Mouse (Mus musculus): ENCODE results near the gene Rsph3a. TPM values are rescaled to one million over a fixed set of nuclear protein-coding genes. Genes with fewer than 3 reads are reported as not detected.
"Not testable (repeated sequence)": the region's sequence is repeated elsewhere in the genome, so short reads cannot be mapped to it uniquely, and the experiment has no call there.

Rsph3a gene
- polyA plus RNA-seq, 1 experiment from 2014 or later, result 79.0 TPM

DNA sequence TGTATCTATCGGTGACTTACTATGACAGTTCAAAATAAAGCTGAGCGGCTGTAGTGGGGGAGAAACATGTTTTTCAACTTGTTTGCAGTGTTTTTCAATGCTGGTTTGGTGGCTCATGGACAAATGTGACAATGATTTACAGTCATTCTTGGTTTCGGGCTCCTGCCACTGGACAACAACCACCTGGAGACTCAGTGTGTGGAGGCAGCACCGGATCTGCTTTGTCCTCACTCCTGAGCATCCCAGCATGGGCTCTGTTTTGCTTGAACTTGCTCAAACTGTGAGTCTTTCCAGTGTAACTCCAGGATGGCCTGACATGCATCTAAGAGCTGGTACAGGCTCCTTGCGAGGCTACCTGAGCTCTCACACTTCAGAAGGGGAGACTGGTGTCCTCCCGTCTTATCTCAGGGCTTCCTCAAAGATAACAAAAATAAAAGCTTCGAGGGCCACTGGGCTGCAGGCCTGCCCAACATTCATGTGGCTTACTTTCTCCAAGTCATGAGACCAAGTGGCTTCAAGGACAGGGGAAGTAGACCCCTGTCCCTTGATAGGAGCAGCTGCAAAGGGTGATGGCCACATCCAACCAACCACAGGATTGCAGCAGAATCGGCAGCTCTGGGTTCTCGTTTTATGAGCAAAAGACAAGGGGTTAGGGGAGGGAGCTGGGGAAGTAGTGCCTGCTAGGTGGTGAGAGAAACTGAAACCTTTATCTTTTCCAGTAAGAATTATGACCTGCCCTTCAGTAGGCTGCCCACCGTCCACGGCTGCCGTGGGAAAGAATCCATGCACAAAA, 28.4 kb upstream of the Rsph3a start:
- Histone ChIP-seq H3K36me3 (replicated peaks) (no peaks in the 10 kb centered on the region), H3K4me2 (no peak overlapping the region), H3K4me3 (no peak overlapping the region), H3K9me3 (no peaks in the 10 kb centered on the region), H3K9ac (no peak overlapping the region), H3K27me3 (replicated peaks) (no peaks in the 10 kb centered on the region), H3K27ac (no peak overlapping the region), H3K4me1 (no peaks in the 10 kb centered on the region)
- WGBS, result 82% methylated on average over 12 of the region's 12 CpGs
- ATAC-seq (replicated peaks), result no peak

- H3K9ac ChIP-seq, result no peak overlapping the region
- ATAC-seq (replicated peaks), result no peak
- no peak overlapping the region for H3K27ac ChIP-seq
- 82% methylated on average over 2 of the region's 2 CpGs for WGBS
- no peaks in the 10 kb centered on the region for H3K9me3 ChIP-seq
- no peaks in the 10 kb centered on the region for H3K4me1 ChIP-seq
- no peak overlapping the region for H3K4me2 ChIP-seq
- no peak overlapping the region for H3K4me3 ChIP-seq
- no peaks in the 10 kb centered on the region for H3K36me3 ChIP-seq (replicated peaks)
- H3K27me3 ChIP-seq (replicated peaks), result no peaks in the 10 kb centered on the region
Measured at GRCm38 (mm10) chr17:7918355-7918754, 27.1 kb upstream of the Rsph3a start.

- no peaks in the 10 kb centered on the region for H3K36me3 ChIP-seq (replicated peaks)
- no peaks in the 10 kb centered on the region for H3K9me3 ChIP-seq
- no peak for ATAC-seq (replicated peaks)
- no peak overlapping the region for H3K9ac ChIP-seq
- WGBS, result 72% methylated on average over 2 of the region's 2 CpGs
- no peak overlapping the region for H3K4me3 ChIP-seq
- no peak overlapping the region for H3K4me2 ChIP-seq
- no peaks in the 10 kb centered on the region for H3K4me1 ChIP-seq
- no peak overlapping the region for H3K27ac ChIP-seq
- H3K27me3 ChIP-seq (replicated peaks), result no peaks in the 10 kb centered on the region
Measured at GRCm38 (mm10) chr17:7919209-7919608, 26.2 kb upstream of the Rsph3a start.

DNA sequence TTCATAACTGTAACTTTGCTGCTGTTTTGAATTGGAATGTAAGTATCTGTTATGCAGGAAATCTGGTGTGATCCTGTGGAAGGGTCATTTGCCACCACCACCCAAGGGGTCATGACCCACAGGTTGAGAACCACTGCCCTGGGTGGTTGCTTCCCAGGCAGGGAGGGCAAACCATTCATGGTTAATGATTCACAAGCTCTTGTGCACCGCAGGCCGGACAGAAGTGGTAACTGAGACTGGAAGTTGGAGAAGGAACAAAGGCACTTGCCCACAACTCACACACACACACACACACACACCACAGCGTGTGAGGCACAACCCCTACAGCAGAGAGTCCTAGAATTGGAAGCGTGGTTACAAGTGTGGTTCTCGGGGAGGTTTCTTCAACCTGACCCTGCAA, 22.9 kb upstream of the Rsph3a start:
- H3K4me2 ChIP-seq, result no peak overlapping the region
- no peak overlapping the region for H3K9ac ChIP-seq
- no peaks in the 10 kb centered on the region for H3K4me1 ChIP-seq
- no peak for ATAC-seq (replicated peaks)
- no peak overlapping the region for H3K27ac ChIP-seq
- H3K9me3 ChIP-seq, result no peaks in the 10 kb centered on the region
- H3K4me3 ChIP-seq, result no peak overlapping the region
- no peaks in the 10 kb centered on the region for H3K27me3 ChIP-seq (replicated peaks)
- H3K36me3 ChIP-seq (replicated peaks), result no peaks in the 10 kb centered on the region
- 86% methylated on average over 5 of the region's 5 CpGs for WGBS

DNA sequence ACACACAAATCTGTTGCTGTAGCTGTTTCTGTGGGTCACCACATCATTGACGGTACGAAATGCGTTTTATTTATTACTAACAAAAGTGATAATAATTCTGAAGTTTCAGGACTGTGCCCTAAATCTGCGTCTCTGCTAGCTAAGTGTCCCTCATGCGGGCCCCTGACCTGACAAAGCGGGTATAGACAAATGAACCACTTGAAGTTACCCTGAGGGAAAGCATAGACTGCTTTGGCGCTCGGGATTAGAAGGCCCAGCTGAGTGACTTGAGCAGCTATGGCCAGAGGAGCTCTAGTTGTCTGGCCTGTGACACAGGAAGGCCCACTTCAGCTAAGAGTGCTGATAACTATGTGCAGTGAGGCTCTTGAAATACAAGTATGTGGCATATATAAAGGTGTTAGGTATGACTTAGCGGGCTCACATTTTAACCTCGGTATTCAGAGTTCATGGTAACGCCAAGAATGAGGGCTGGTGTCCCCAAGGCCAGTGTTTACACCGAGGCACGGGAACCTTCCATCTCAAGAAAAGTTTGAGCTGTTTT, 21.2 kb upstream of the Rsph3a start:
- Histone ChIP-seq H3K27ac (no peak overlapping the region), H3K4me3 (no peak overlapping the region), H3K36me3 (replicated peaks) (no peaks in the 10 kb centered on the region), H3K9me3 (no peaks in the 10 kb centered on the region), H3K4me1 (no peaks in the 10 kb centered on the region), H3K4me2 (no peak overlapping the region), H3K9ac (no peak overlapping the region), H3K27me3 (replicated peaks) (no peaks in the 10 kb centered on the region)
- 90% methylated on average over 13 of the region's 13 CpGs for WGBS
- no peak for ATAC-seq (replicated peaks)

DNA sequence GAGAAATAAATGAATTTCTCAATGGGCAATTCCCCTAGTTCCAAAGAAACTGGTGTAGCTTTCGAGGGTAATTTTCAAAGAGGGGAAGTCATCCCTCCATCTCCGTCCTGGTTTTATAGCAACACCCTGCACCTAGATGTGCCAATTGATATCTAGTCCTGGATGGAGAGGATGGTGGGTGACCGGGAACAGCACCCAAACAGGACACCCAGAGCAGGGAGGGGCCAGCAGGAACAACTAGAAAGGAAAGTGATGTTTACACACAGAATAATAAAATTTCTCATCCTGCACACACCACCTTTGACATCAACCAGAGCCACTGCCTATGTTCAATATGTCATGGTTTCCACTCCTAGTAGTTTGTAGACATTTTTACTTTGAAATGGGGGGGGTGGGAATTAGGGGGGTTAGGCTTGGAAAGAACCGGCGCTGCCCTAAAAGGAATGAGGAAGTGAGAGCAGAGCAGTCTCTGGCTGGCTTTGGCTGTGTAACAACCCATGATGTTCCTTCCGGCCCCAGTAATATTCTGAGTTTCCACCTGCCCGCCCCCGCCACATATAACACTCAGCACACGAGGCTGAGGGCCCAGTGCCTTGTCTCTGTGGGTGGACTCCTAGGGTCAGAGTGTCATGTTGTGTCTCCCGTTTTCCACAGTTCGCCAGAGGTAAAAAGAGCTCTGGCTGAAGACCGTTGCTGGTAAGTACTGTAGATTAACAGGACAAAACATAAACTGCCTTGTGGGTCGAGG, 19.8 kb upstream of the Rsph3a start, which contains the start of gene Tagap:
TSS of gene Tagap (plus strand) at position 588 of the 748 bp plus-strand sequence.
- Histone ChIP-seq H3K4me2 (no peak within 1 kb of the TSS), H3K4me1 (no peaks in the 10 kb centered on the region), H3K27ac (no peak within 1 kb of the TSS), H3K9ac (no peak within 1 kb of the TSS), H3K36me3 (replicated peaks) (no peaks in the 10 kb centered on the region), H3K9me3 (no peaks in the 10 kb centered on the region), H3K4me3 (no peak within 1 kb of the TSS), H3K27me3 (replicated peaks) (no peaks in the 10 kb centered on the region)
- WGBS, result 72% methylated on average over 13 of the region's 13 CpGs
- no peak for ATAC-seq (replicated peaks)

- Histone ChIP-seq H3K9me3 (no peaks in the 10 kb centered on the region), H3K9ac (no peak overlapping the region), H3K4me2 (no peak overlapping the region), H3K4me3 (no peak overlapping the region), H3K36me3 (replicated peaks) (no peaks in the 10 kb centered on the region), H3K4me1 (peaks cover 7% of the 10 kb centered on the region; the same call in 1 of the 2 replicates), H3K27me3 (replicated peaks) (no peaks in the 10 kb centered on the region), H3K27ac (no peak overlapping the region)
- ATAC-seq (replicated peaks), result no peak
- 69% methylated on average over 24 of the region's 24 CpGs for WGBS
Measured at GRCm38 (mm10) chr17:7927582-7928535, 17.6 kb upstream of the Rsph3a start.

DNA sequence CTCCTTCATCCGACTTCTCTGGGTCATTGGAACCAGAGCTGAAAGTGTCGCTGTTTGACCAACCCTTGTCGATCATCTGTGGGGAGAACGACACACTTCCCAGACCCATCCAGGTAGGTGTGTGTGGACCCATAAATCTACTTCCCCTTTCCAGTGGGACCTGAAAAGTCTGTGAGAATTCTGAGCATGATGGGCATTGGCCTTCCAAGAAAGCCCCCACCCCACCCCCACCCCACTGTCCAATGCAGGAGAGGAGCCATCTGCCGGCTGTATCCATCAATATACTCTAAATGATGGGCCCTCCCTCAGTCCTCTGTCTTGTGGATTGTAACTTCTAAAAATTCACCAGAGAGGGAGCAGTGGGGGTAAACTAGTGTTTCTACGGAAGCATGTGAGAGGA, 16.8 kb upstream of the Rsph3a start:
- WGBS, result 82% methylated on average over 6 of the region's 6 CpGs
- Histone ChIP-seq H3K9me3 (no peaks in the 10 kb centered on the region), H3K36me3 (replicated peaks) (no peaks in the 10 kb centered on the region), H3K4me3 (no peak overlapping the region), H3K27ac (no peak overlapping the region), H3K27me3 (replicated peaks) (no peaks in the 10 kb centered on the region), H3K4me2 (no peak overlapping the region), H3K4me1 (peaks cover 7% of the 10 kb centered on the region; the same call in 1 of the 2 replicates), H3K9ac (no peak overlapping the region)
- no peak for ATAC-seq (replicated peaks)

DNA sequence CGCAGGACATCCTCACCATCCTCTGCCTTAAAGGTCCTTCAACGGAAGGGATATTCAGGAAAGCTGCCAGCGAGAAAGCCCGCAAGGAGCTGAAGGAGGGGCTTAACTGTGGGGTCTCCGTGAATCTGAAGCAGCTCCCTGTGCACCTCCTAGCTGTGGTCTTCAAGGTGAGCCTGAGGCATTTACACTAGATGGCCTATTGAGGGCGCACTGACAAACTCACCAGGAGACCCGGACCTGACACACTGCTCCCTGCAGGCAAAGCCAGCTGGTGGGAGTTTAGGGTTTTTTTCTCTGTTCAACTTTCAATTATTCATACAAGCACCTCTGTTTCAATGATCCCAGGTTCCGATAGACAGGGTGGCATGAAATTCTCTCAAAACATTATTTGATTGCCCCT, 16.1 kb upstream of the Rsph3a start:
- Histone ChIP-seq H3K36me3 (replicated peaks) (no peaks in the 10 kb centered on the region), H3K4me1 (peaks cover 7% of the 10 kb centered on the region; the same call in 1 of the 2 replicates), H3K4me2 (no peak overlapping the region), H3K27me3 (replicated peaks) (no peaks in the 10 kb centered on the region), H3K4me3 (no peak overlapping the region), H3K9ac (no peak overlapping the region), H3K9me3 (no peaks in the 10 kb centered on the region), H3K27ac (no peak overlapping the region)
- no peak for ATAC-seq (replicated peaks)
- WGBS, result 35% methylated on average over 8 of the region's 8 CpGs

DNA sequence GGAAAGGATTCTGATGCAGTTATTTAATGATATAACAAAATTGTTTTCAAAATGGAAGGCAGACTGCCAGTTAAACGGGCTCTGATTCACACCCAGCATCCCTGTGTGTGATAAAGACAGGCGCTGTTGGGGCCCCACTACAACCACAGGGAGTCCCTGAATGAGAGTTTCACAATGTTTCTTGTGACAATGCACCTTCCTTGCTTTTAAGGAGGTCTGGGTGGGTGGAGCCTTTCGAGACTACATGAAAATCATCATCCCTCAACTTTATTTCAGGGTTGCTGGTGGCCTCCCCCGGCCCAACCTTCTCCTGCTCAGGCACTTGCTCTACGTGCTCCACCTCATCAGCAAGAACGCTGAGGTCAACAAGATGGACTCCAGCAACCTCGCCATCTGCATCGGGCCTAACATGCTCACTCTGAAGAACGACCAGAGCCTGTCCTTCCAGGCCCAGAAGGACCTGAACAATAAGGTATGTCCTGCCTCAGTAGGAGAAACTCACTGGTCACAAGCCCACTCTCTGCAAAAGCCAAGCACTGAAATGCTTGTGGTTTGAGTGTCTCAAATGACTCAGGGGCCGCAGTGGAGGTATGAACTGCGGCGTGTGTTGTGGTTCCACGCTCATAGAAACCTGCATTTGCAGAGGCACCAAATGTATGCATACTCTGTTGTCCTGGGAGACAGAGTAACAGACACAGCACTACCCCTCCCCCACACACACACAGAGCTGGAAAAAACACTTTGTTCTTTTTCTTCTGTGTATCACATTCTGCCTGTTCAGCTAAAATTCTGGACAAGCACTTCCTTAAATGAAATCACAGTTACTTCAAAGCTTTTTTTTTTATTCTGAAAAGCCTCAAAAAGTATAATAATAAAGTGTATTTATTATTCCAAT, 14.1 kb upstream of the Rsph3a start:
- Histone ChIP-seq H3K9me3 (no peaks in the 10 kb centered on the region), H3K9ac (no peak overlapping the region), H3K36me3 (replicated peaks) (no peaks in the 10 kb centered on the region), H3K27ac (no peak overlapping the region), H3K4me3 (no peak overlapping the region), H3K27me3 (replicated peaks) (no peaks in the 10 kb centered on the region), H3K4me1 (peaks cover 7% of the 10 kb centered on the region; the same call in 1 of the 2 replicates), H3K4me2 (no peak overlapping the region)
- WGBS, result 69% methylated on average over 13 of the region's 13 CpGs
- ATAC-seq (replicated peaks), result no peak

- not testable (repeated sequence) for H3K4me2 ChIP-seq; H3K9me3 ChIP-seq; H3K27me3 ChIP-seq (replicated peaks); H3K36me3 ChIP-seq (replicated peaks); H3K9ac ChIP-seq; ATAC-seq (replicated peaks); H3K4me3 ChIP-seq; H3K4me1 ChIP-seq; H3K27ac ChIP-seq
- 84% methylated on average over 7 of the region's 8 CpGs for WGBS
Measured at GRCm38 (mm10) chr17:7932121-7932520, 13.3 kb upstream of the Rsph3a start.
